Mouse (Mus musculus): ENCODE results near the gene Naa38.
"Not testable (repeated sequence)": the region's sequence is repeated elsewhere in the genome, so short reads cannot be mapped to it uniquely, and the experiment has no call there.

Gene Naa38

GRCm38 (mm10) chr11:69373223-69373965, 21.9 kb upstream of the Naa38 start:
- DNase-seq = peak; percentile 28

GRCm38 (mm10) chr11:69375646-69376045, 19.6 kb upstream of the Naa38 start:
- DNase-seq = no peak

GRCm38 (mm10) chr11:69377766-69378165, 17.5 kb upstream of the Naa38 start:
- no peak for DNase-seq

- no peak for DNase-seq
Measured at GRCm38 (mm10) chr11:69379600-69379999, 15.7 kb upstream of the Naa38 start.

DNA sequence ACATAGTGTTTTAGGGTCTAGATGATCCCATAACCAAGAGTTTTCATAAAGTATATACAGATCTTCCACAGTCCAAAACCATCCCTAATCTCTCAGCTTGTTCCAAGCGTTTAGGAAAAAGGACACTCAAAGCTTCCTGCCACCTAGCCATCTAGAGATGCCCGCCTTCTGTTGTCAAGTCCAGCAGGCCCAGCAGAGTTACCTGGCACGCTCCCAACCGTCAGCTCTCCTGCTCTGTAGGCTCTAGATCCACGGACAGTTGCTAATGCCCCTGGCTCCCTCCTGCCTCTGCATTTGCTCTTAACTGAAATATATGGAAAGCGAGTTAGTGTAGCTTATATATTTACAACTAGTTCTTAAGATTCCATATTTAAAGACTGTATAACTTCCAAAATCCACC, 13.9 kb upstream of the Naa38 start:
- DNase-seq = peak; percentile 66

DNA sequence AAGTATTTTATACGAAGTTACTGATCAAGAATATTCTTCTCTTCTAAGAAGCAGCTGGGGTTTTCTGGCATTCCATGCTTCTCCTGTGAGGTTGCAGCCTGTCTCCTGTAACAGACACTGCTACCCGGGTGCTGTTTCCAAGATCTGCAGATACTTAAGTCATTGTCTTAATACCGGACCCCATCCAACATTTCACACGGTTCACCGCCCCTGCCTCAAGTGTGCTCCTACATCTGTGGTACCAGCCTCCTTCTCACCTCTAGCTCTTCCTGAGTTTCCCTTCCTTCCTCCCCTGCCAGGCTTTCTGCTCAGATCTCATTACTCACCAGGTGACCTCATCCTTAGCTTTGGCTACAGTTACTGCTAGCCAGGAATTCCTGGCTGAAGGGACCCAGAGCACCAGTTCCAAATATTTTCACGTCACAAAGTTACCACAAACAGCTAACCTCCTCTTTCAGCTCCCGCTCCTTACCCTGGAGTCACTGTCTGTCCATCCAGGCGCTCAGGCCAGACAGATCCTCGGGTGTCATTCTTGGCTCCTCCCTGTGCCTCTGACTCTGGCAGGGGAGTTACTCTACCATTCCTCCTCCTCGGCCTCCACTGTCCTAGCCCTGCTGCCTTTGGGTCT, 12.7 kb upstream of the Naa38 start:
- no peak for DNase-seq

DNA sequence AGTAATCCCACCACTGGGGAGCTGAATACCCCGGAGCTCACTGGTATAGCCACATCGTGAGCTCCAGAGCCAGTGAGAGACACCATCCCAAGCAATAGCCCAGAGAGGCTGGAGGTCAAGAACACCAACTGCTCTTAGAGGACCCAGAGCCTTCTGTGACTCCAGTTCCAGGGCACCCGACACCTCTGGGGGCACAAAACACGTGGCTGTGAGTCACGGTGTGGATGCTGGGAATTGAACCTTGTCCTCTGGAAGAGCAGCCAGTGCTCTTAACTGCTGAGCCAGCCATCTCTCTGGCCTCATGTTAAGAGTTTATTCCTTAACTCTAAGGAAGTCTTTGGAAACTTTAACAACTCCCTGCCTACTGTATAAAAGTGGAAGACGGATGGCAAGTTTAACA, 10.3 kb upstream of the Naa38 start:
- no peak for DNase-seq

DNA sequence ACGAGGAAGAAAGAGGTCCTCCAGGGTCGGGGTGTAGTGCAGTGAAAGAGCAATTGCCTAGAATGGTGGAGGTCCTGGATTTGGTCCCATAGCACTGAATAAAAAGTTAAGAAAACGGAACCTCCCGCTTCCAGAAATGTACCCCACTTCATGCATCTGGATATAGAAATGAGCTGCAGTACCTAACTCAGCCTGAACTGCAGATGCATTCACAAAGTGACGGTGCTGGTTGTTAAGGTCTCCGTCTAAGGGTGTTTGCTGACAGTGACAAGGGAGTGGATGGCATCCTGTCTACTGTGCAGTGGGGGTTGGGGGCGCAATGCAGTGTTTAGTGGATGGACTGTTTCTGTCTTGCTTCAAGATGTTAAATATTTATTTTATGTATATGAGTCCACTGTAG, 8.5 kb upstream of the Naa38 start:
- DNase-seq = no peak

DNA sequence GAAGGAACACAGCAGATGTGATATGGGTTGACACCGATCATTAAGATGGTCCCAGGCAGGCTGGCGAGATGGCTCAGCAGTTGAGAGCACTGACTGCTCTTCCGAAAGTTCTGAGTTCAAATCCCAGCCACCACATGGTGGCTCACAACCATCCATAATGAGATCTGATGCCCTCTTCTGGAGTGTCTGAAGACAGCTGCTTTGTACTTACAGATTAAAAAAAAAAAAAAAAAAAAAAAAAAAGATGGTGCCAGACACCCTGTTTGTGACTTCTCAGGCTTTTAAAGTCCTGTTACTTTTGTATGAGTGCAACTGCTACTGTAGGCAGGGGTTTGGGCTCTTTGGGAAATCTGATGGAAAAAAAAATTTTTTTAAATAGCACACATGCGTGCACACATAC, 6.6 kb upstream of the Naa38 start:
- no peak for DNase-seq

DNA sequence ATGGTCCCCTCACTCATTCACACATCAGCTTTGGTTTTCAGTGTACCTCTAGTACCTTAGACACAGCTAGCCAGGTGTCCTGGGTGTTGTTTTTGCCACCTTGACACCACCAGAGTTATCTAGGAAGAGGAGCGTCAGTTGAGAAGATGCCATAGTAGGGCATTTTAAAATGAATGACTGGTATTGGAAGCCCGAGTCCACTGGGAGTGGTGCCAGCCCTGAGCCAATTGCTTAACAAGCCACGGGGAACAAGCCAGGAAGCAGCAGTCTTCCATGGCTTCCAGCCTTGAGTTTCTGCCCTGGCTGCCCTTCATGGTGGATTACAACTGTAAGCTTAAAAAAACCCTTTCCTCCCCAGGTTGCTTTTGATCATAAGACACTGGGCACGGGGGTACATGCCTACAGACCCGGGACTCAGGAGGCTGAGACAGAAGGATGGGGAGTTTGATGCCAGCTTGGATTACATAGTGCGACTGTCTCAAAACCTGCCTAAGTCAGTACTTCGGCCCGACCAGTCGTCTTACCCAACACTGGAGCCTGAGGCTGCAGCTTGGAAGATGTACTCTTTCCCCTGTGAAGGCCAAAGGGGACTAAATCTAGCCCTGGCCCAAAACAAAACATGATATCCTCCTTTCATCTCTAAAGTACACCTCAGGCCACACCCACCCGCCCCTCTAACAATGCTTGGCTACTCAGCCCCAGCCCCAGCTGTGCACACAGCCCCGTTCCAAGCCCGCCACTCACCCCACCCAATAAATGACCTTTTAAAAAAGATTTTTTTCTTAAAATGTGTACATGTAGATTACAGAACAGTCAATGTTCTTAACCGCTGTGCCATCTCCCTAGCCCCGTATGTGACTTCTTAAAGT, 5.5 kb upstream of the Naa38 start:
- DNase-seq = peak; percentile 50

- peak; percentile 47 for DNase-seq
Measured at GRCm38 (mm10) chr11:69390400-69391034, 4.8 kb upstream of the Naa38 start.

DNA sequence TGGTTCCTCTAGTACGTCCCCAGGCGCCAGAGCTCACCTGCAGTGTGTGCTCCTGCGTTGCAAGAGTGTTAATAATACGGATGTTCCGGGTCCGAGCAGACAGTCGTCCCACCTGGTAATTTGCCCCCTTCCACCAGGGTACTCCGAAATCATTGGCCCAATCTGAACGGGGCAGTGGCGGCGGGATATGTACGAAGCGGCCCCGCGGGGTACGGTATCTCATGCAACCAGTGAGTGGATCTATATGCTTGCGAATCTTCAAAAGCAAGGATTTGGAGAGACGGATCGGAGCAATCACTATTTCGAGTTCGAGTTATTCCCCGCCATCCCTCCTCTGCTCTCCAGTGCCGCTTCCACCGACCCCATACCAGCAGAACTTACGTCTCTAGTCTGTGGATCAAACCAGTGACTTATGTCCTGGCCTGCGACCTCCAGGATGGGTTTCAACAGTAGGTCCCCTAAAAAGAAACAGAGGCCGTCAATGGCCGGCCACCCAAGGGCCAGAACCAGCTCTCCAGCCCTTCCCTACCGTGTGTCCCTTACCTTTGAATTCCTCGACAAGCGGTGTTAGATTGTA, 608 bp upstream of the Naa38 start:
- DNase-seq = not testable (repeated sequence)

GRCm38 (mm10) chr11:69395634-69396373, 517 bp downstream of the Naa38 start:
- peak; percentile 98 for DNase-seq

GRCm38 (mm10) chr11:69396772-69397171, 1.5 kb downstream of the Naa38 start:
- DNase-seq = peak; percentile 65

- peak; percentile 74 for DNase-seq
Measured at GRCm38 (mm10) chr11:69397581-69398057, 2.3 kb downstream of the Naa38 start.

DNA sequence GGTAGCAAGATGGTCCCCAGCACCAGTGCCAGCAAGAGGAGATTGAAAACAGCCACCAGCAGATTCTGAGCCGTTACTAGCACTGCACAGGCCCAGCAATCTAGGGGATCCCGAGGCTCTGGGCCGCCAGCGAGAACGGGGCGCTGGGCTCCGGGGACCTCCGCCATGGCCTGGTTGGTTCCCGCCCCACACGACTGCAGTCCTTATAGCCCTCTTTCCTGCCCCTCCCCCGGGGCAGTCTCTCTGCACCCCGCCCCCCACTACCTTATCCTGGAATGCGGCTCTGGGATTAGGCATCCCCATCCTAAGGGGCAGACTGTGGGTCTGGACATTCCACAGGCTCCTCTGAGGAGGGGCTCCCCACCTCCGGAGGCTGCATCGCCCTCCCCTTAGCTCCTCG, 2.8 kb downstream of the Naa38 start, which contains the start of gene Tmem88:
Gene Tmem88 (minus strand): TSS at position 176 of the 400 bp plus-strand sequence.
- peak; percentile 73 for DNase-seq

- peak; percentile 60 for DNase-seq
Measured at GRCm38 (mm10) chr11:69398486-69399200, 3.4 kb downstream of the Naa38 start.

DNA sequence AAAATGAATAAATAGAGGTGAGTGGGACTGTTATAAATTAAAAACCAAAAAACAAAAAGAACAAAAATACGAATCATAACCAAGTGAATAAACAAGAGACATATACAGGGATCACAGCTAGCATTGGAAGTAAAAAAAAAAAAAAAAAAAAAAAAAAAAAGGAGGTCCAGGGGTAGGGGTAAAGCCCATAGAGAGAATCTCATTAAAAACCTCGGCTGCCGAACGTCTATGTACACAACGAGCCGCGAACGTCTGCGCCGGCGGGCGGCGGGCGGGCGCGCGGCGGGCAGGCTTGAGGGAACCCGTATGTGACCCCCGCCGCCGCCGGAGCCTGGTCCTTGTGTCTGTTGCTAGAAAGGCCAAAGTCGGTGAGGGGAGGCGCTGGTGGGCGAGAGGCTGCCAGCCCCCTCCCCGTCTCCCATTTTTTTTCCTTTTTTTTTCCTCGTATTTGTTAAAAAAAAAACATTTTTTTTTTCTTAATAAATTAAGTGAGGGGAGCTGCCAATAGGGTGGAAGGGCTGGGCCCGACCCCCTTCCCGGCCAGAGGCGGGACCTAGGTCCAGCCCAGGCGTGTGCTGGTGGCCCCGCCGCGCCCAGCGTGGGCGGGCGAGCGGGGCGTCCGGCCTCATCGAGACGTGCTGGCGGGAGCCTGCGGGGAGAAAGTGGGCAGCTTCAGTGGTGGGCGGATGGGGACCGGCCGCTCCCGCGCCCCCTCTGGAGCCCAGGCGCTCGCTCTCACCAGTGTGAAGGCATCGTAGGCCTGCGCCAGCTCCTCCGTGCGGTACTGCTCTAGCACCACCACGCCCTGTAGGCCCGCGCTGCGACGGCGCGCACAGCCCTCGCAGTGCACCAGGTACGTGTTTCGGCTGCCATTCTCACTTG, 4.2 kb downstream of the Naa38 start:
- DNase-seq = peak; percentile 59

- DNase-seq = peak; percentile 66
Measured at GRCm38 (mm10) chr11:69400083-69400850, 5.0 kb downstream of the Naa38 start.

Measured in cerebellum, adult 11-12 months (tissue).